Mouse (Mus musculus): ENCODE data around the gene Rabgap1l. TPM values are rescaled to one million over a fixed set of nuclear protein-coding genes. Genes with fewer than 3 reads are reported as not detected.
A peak's percentile ranks its signal among the peaks of the same experiment; 100 is the strongest.

Gene Rabgap1l
- total RNA-seq, 2 experiments from 2014 or later = 215 to 218 TPM

- peak in 1 of 2 experiments; percentile 24 for DNase-seq (ENCODE audit: low spot score in 2 of 2)
These were observed 581.4 kb downstream of the Rabgap1l start for GRCm38 (mm10) chr1:160211597-160212122.

- DNase-seq (ENCODE audit: low spot score in 2 of 2) = no peak
These were observed 582.4 kb downstream of the Rabgap1l start for GRCm38 (mm10) chr1:160210566-160210965.

GRCm38 (mm10) chr1:160209844-160210243 lies 583.2 kb downstream of the Rabgap1l start:
- no peak for DNase-seq (ENCODE audit: low spot score in 2 of 2)

- DNase-seq (ENCODE audit: low spot score in 2 of 2) = no peak
These were observed 587.5 kb downstream of the Rabgap1l start for GRCm38 (mm10) chr1:160205486-160205885.

GRCm38 (mm10) chr1:160195337-160195663 lies 597.7 kb downstream of the Rabgap1l start:
- no peak for DNase-seq (ENCODE audit: low spot score in 2 of 2)

- DNase-seq (ENCODE audit: low spot score in 2 of 2) = peak; percentile 95 to 98
These were observed 598.3 kb downstream of the Rabgap1l start, which contains the start of gene Mrps14 for GRCm38 (mm10) chr1:160194529-160195336. Mrps14 (plus strand) TSS chr1:160195215.

GRCm38 (mm10) chr1:160184506-160184905 lies 608.5 kb downstream of the Rabgap1l start:
- DNase-seq (ENCODE audit: low spot score in 2 of 2) = peak; percentile 29 to 68

GRCm38 (mm10) chr1:160181216-160181615 lies 611.8 kb downstream of the Rabgap1l start:
- no peak for DNase-seq (ENCODE audit: low spot score in 2 of 2)

- DNase-seq (ENCODE audit: low spot score in 2 of 2) = no peak
These were observed 616.1 kb downstream of the Rabgap1l start for GRCm38 (mm10) chr1:160176903-160177302.

Small RNA genes lying within 50 kb of the gene (microRNA-seq; reads per million reads assigned to microRNA genes)
- 5.4 to 12.0 reads per million in 2 experiments for gene Mir1927

Other genes starting within 250 kb of the Rabgap1l start
- gene Rc3h1, start 113.2 kb upstream of the Rabgap1l start, total RNA-seq (2021) = 10 to 100 TPM; 42.2 to 44.3 TPM
- under 1 TPM; 0.48 to 0.58 TPM for gene Serpinc1, start 185.4 kb upstream of the Rabgap1l start, total RNA-seq (2021)
- gene Zbtb37, start 241.6 kb upstream of the Rabgap1l start, total RNA-seq (2021) = 10 to 100 TPM; 15.7 to 19.2 TPM